Mouse (Mus musculus) midbrain, embryonic 15.5 days (tissue): Measurements from ENCODE around the gene Rcn3. TPM values are rescaled to one million over a fixed set of nuclear protein-coding genes. Genes with fewer than 3 reads are reported as not detected.

Experiments used
- microRNA counts: library from miRNA; unstranded; fragments of <30 nt; microRNA quantifications from one replicate; lab custom pipeline; 2016
- microRNA-seq: library from miRNA; unstranded; fragments of <30 nt; microRNA quantifications from one replicate; pipeline ENCODE4, GENCODE M21; 2016
- polyA plus RNA-seq: library from polyadenylated mRNA; unstranded; fragments of >200 nt; fragmentation: Nextera tagmentation; extraction: Ambion mirVana; gene quantifications from 2 replicates; pipeline ENCODE4 v1.2.1, GENCODE M21; 2015

The Rcn3 gene
- polyA plus RNA-seq, 1 experiment from 2014 or later = 55.4 TPM

MicroRNA genes within 50 kb of the gene (microRNA counts, 519-probe panel; counts per million panel counts)
- 3,072 counts per million, percentile 70 among the panel's probes with 10 or more counts for microRNA mmu-miR-150 (lab: Ali Mortazavi, UCI)

Small RNA genes within 50 kb of the gene (microRNA-seq; reads per million reads assigned to microRNA genes)
- 71.4 reads per million, percentile 51 among the genes with 10 or more reads in this experiment for gene Mir150
- 5.7 reads per million, percentile 24 among the genes with 10 or more reads in this experiment for gene Mir5121

Other genes starting within 250 kb of the Rcn3 start
- gene Akt1s1, start 243.2 kb downstream of the Rcn3 start, polyA plus RNA-seq = 89.7 and 91.1 TPM in 2 replicates
- gene Tbc1d17, start 243.1 kb downstream of the Rcn3 start, polyA plus RNA-seq = 121 and 122 TPM in 2 replicates
- 30.5 and 32.8 TPM in 2 replicates for gene Pnkp, start 235.1 kb downstream of the Rcn3 start, polyA plus RNA-seq
- gene Ptov1, start 222.4 kb downstream of the Rcn3 start, polyA plus RNA-seq = 517 and 553 TPM in 2 replicates
- gene Med25, start 199.5 kb downstream of the Rcn3 start, polyA plus RNA-seq = 179 TPM in 2 replicates
- 20.3 and 22.9 TPM in 2 replicates for gene Fuz, start 196.1 kb downstream of the Rcn3 start, polyA plus RNA-seq
- gene Ap2a1, start 162.7 kb downstream of the Rcn3 start, polyA plus RNA-seq = 122 and 140 TPM in 2 replicates
- 0.11 and 0.21 TPM in 2 replicates for gene Tsks, start 149.0 kb downstream of the Rcn3 start, polyA plus RNA-seq
- 56.5 and 58.2 TPM in 2 replicates for gene Cpt1c, start 117.4 kb downstream of the Rcn3 start, polyA plus RNA-seq
- 697 and 717 TPM in 2 replicates for gene Prmt1, start 105.7 kb downstream of the Rcn3 start, polyA plus RNA-seq
- 61.9 and 66.8 TPM in 2 replicates for gene Irf3, start 94.6 kb downstream of the Rcn3 start, polyA plus RNA-seq
- gene Bcl2l12, start 93.5 kb downstream of the Rcn3 start, polyA plus RNA-seq = 10.0 and 12.3 TPM in 2 replicates
- 54.5 and 56.7 TPM in 2 replicates for gene Scaf1, start 75.9 kb downstream of the Rcn3 start, polyA plus RNA-seq
- gene Rras, start 74.3 kb downstream of the Rcn3 start, polyA plus RNA-seq = 12.5 and 15.2 TPM in 2 replicates
- 16.2 and 18.1 TPM in 2 replicates for gene Prr12, start 39.3 kb downstream of the Rcn3 start, polyA plus RNA-seq
- 67.2 and 72.1 TPM in 2 replicates for gene Nosip, start 29.8 kb downstream of the Rcn3 start, polyA plus RNA-seq
- gene Prrg2, start 29.5 kb downstream of the Rcn3 start, polyA plus RNA-seq = 15.7 and 15.9 TPM in 2 replicates
- 32.0 and 36.8 TPM in 2 replicates for gene Fcgrt, start 11.6 kb upstream of the Rcn3 start, polyA plus RNA-seq
- gene Rps11, start 32.2 kb upstream of the Rcn3 start, polyA plus RNA-seq = 742 and 762 TPM in 2 replicates
- 582 and 606 TPM in 2 replicates for gene Rpl13a, start 36.5 kb upstream of the Rcn3 start, polyA plus RNA-seq
- not detected in 2 replicates for gene Gm45713, start 44.0 kb upstream of the Rcn3 start, polyA plus RNA-seq
- gene Flt3l, start 44.2 kb upstream of the Rcn3 start, polyA plus RNA-seq = 2.1 and 2.3 TPM in 2 replicates
- gene Pih1d1, start 62.1 kb upstream of the Rcn3 start, polyA plus RNA-seq = 87.1 and 90.0 TPM in 2 replicates
- 16.1 and 19.8 TPM in 2 replicates for gene Aldh16a1, start 62.4 kb upstream of the Rcn3 start, polyA plus RNA-seq
- gene Slc17a7, start 71.7 kb upstream of the Rcn3 start, polyA plus RNA-seq = 0.59 and 1.0 TPM in 2 replicates
- gene Gfy, start 87.3 kb upstream of the Rcn3 start, polyA plus RNA-seq = not detected in 2 replicates
- 0.68 and 0.93 TPM in 2 replicates for gene Pth2, start 88.8 kb upstream of the Rcn3 start, polyA plus RNA-seq
- gene Ccdc155, start 112.7 kb upstream of the Rcn3 start, polyA plus RNA-seq = 0.63 and 0.84 TPM in 2 replicates
- gene Dkkl1, start 119.9 kb upstream of the Rcn3 start, polyA plus RNA-seq = 4.0 and 5.8 TPM in 2 replicates
- gene Tead2, start 123.5 kb upstream of the Rcn3 start, polyA plus RNA-seq = 45.7 and 55.8 TPM in 2 replicates
- 1.3 and 1.7 TPM in 2 replicates for gene Cd37, start 146.9 kb upstream of the Rcn3 start, polyA plus RNA-seq
- 0.50 and 0.91 TPM in 2 replicates for gene Slc6a16, start 148.9 kb upstream of the Rcn3 start, polyA plus RNA-seq
- not detected in 2 replicates for gene Slc6a21, start 185.3 kb upstream of the Rcn3 start, polyA plus RNA-seq
- 10.7 and 12.7 TPM in 2 replicates for gene Trpm4, start 241.6 kb upstream of the Rcn3 start, polyA plus RNA-seq
- gene Hrc, start 243.1 kb upstream of the Rcn3 start, polyA plus RNA-seq = 0.23 and 0.26 TPM in 2 replicates